Comparison of ENCODE assay signal across 7 mouse cellular contexts in the genomic region with DNA sequence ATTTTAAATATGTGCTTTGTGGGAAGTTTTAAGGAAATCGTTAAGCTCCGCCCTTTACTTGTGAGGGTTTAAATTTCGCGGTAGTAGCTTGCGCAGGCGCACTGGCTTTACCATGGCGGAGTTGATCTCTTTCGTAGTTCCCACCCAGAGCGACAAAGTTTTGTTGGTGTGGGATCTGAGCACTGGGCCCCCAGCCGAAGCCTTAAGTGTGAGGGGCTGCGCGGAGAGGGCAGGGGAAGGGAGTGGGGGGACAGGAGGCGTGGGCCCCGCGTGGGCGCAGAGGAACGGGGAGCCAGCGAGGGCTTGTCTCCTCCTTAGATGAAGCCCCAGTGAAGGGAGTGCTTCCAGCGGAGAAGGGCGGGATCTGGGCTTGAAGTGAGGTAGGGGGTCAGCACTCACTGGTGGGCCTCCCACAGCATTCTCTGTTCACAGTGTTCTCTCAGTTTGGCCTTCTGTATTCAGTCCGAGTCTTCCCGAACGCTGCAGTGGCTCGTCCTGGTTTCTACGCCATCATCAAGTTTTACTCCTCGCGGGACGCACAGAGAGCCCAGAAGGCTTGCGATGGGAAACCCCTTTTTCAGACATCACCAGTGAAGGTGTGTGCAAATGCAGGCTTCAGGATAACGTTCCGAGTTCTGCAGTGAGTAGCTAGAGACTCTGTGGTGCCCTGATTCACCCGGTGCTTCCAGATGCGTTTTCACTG. TPM values are rescaled to one million over a fixed set of nuclear protein-coding genes. Genes with fewer than 3 reads are reported as not detected.
DNase-seq lines count a peak whose midpoint lies in the region; ATAC-seq lines count a peak whose summit lies in the region.

No protein-coding gene starts in this region.

- H3K4me3 ChIP-seq in intestine, embryonic 14.5 days (ENCODE audit: low read depth, low read length), result peak overlapping the region; percentile 53
- peak overlapping the region; percentile 70 for H3K4me3 ChIP-seq in midbrain, embryonic 10.5 days

- H3K9me3 ChIP-seq in intestine, embryonic 14.5 days (ENCODE audit: control insufficient read depth, low read length), result no peaks in the 10 kb centered on the region
- no peaks in the 10 kb centered on the region for H3K9me3 ChIP-seq in midbrain, embryonic 10.5 days (replicated peaks)

- H3K4me2 ChIP-seq in intestine, embryonic 14.5 days (ENCODE audit: low read length), result peak overlapping the region; percentile 88

- H3K4me1 ChIP-seq in intestine, embryonic 14.5 days (replicated peaks; ENCODE audit: control insufficient read depth, insufficient read depth, low read length), result no peaks in the 10 kb centered on the region
- H3K4me1 ChIP-seq in midbrain, embryonic 10.5 days, result peaks cover 21% of the 10 kb centered on the region

- H3K9ac ChIP-seq in intestine, embryonic 14.5 days (ENCODE audit: low read length), result peak overlapping the region; percentile 70

- H3K36me3 ChIP-seq in intestine, embryonic 14.5 days (ENCODE audit: control insufficient read depth, insufficient read depth, low read length), result no peaks in the 10 kb centered on the region; the same call in 1 of the 2 replicates
- H3K36me3 ChIP-seq in midbrain, embryonic 10.5 days, result peaks cover 9% of the 10 kb centered on the region; the same call in 1 of the 2 replicates

- intact Hi-C loops in gastrocnemius, postnatal 14 days (cut with DNase I; ENCODE audit: low total_unique reads), result no loop called here
- intact Hi-C loops in left cerebral cortex, postnatal 36 days (cut with DNase I), result no loop called here

- DNase-seq in adrenal gland, adult 2 months, result peak; percentile 91
- peak; percentile 95 for DNase-seq in embryo, embryonic 10 days (ENCODE audit: low spot score)
- DNase-seq in gastrocnemius, postnatal 14 days, result peak; percentile 88
- DNase-seq in intestine, embryonic 14.5 days (ENCODE audit: low spot score), result peak; percentile 98
- DNase-seq in left cerebral cortex, postnatal 36 days (ENCODE audit: low spot score in 2 of 2), result peak; percentile 72 to 78
- peak; percentile 93 for DNase-seq in midbrain, embryonic 10.5 days (ENCODE audit: low spot score)
- DNase-seq in spleen, adult 12 weeks (ENCODE audit: low spot score), result peak; percentile 82

- ATAC-seq in intestine, embryonic 14.5 days (replicated peaks; ENCODE audit: low FRiP score, low TSS enrichment, low read depth), result peak; percentile 53

- peak overlapping the region; percentile 98 for H3K27ac ChIP-seq in intestine, embryonic 14.5 days (ENCODE audit: low read depth)
- peak overlapping the region; percentile 98 for H3K27ac ChIP-seq in midbrain, embryonic 10.5 days (replicated peaks)

- no peaks in the 10 kb centered on the region for H3K27me3 ChIP-seq in intestine, embryonic 14.5 days (replicated peaks; ENCODE audit: control insufficient read depth, insufficient read depth, low read length)
- no peaks in the 10 kb centered on the region for H3K27me3 ChIP-seq in midbrain, embryonic 10.5 days (ENCODE audit: low read depth, poor library complexity, severe bottlenecking)

- under 1% methylated on average over 33 of the region's 33 CpGs for WGBS in intestine, embryonic 14.5 days
- WGBS in midbrain, embryonic 10.5 days, result under 1% methylated on average over 33 of the region's 33 CpGs

RNA-seq across cellular contexts. Expression of gene Rdm1, which starts 1.0 kb away (rescaled TPM):
- total RNA-seq in adrenal gland, adult 2 months (2021), result 10 to 100 TPM; 28.7 to 29.8 TPM
- 17.5 and 19.9 TPM in 2 replicates for polyA plus RNA-seq in adrenal gland, adult 2 months (2012; rRNA removed)
- total RNA-seq in gastrocnemius, postnatal 14 days (2021), result 10 to 100 TPM; 18.0 to 19.8 TPM
- 30.8 and 44.8 TPM in 2 replicates for polyA plus RNA-seq in intestine, embryonic 14.5 days (2014; fragmentation: Nextera tagmentation; extraction: Ambion mirVana)
- 1 to 10 TPM; 6.0 to 6.5 TPM for total RNA-seq in left cerebral cortex, postnatal 36 days (2021)
- 35.2 and 39.2 TPM in 2 replicates for polyA plus RNA-seq in midbrain, embryonic 10.5 days (2016; fragmentation: Nextera tagmentation; extraction: Ambion mirVana)

RNA-seq across cellular contexts. Expression of gene Gm11634, which starts 29.0 kb away (rescaled TPM):
- total RNA-seq in adrenal gland, adult 2 months (2021), result not detected
- not detected in 2 replicates for polyA plus RNA-seq in adrenal gland, adult 2 months (2012; rRNA removed)
- not detected for total RNA-seq in gastrocnemius, postnatal 14 days (2021)
- not detected in 2 replicates for polyA plus RNA-seq in intestine, embryonic 14.5 days (2014; fragmentation: Nextera tagmentation; extraction: Ambion mirVana)
- not detected for total RNA-seq in left cerebral cortex, postnatal 36 days (2021)
- polyA plus RNA-seq in midbrain, embryonic 10.5 days (2016; fragmentation: Nextera tagmentation; extraction: Ambion mirVana), result 0.22 TPM in 1 of 2 replicates, not detected in the other

RNA-seq across cellular contexts. Expression of gene Arl4d, which starts 37.3 kb away (rescaled TPM):
- 10 to 100 TPM; 10.8 to 16.6 TPM for total RNA-seq in adrenal gland, adult 2 months (2021)
- 4.0 and 4.8 TPM in 2 replicates for polyA plus RNA-seq in adrenal gland, adult 2 months (2012; rRNA removed)
- total RNA-seq in gastrocnemius, postnatal 14 days (2021), result 10 to 100 TPM in 1 of 2 experiments, 1 to 10 TPM in 1; 7.1 to 10.7 TPM
- 7.8 and 8.3 TPM in 2 replicates for polyA plus RNA-seq in intestine, embryonic 14.5 days (2014; fragmentation: Nextera tagmentation; extraction: Ambion mirVana)
- total RNA-seq in left cerebral cortex, postnatal 36 days (2021), result 10 to 100 TPM; 18.3 to 38.8 TPM
- polyA plus RNA-seq in midbrain, embryonic 10.5 days (2016; fragmentation: Nextera tagmentation; extraction: Ambion mirVana), result 4.3 and 4.4 TPM in 2 replicates

RNA-seq across cellular contexts. Expression of gene Tmem106a, which starts 46.0 kb away (rescaled TPM):
- total RNA-seq in adrenal gland, adult 2 months (2021), result 10 to 100 TPM; 14.4 to 17.0 TPM
- 25.1 and 28.6 TPM in 2 replicates for polyA plus RNA-seq in adrenal gland, adult 2 months (2012; rRNA removed)
- total RNA-seq in gastrocnemius, postnatal 14 days (2021), result 1 to 10 TPM; 2.3 to 3.1 TPM
- 7.6 and 8.9 TPM in 2 replicates for polyA plus RNA-seq in intestine, embryonic 14.5 days (2014; fragmentation: Nextera tagmentation; extraction: Ambion mirVana)
- total RNA-seq in left cerebral cortex, postnatal 36 days (2021), result 1 to 10 TPM; 1.2 to 1.6 TPM
- 2.0 and 3.9 TPM in 2 replicates for polyA plus RNA-seq in midbrain, embryonic 10.5 days (2016; fragmentation: Nextera tagmentation; extraction: Ambion mirVana)

Comparison
In these comparisons a context has a peak if more than half of its experiments do, and no peak if none do; other contexts are left out.
1. Peak in every context shown above with its lines: DNase-seq, ATAC-seq, H3K4me3 ChIP-seq and H3K27ac ChIP-seq.